In genomic region chr11:58939088-58939439, GRCm38 (mm10) we compare ENCODE assay signal across 8 mouse cellular contexts. TPM values are rescaled to one million over a fixed set of nuclear protein-coding genes. Genes with fewer than 3 reads are reported as not detected.
DNase-seq lines count a peak whose midpoint lies in the region; ATAC-seq and TF ChIP-seq lines count a peak whose summit lies in the region.

No protein-coding gene starts in this region.

- peaks cover 26% of the 10 kb centered on the region for H3K4me1 ChIP-seq in heart, embryonic 13.5 days
- peaks cover 30% of the 10 kb centered on the region for H3K4me1 ChIP-seq in G1E (ENCODE audit: insufficient read depth, low read depth, low read length)
- peaks cover 14% of the 10 kb centered on the region for H3K4me1 ChIP-seq in forebrain, postnatal 0 days (ENCODE audit: insufficient read depth)
- peaks cover 14% of the 10 kb centered on the region for H3K4me1 ChIP-seq in liver, postnatal 0 days (ENCODE audit: insufficient read depth)

- H3K36me3 ChIP-seq in heart, embryonic 13.5 days = peaks cover 27% of the 10 kb centered on the region
- H3K36me3 ChIP-seq in G1E (replicated peaks) = peaks cover 33% of the 10 kb centered on the region
- peaks cover 18% of the 10 kb centered on the region for H3K36me3 ChIP-seq in forebrain, postnatal 0 days (ENCODE audit: insufficient read depth)
- peaks cover 21% of the 10 kb centered on the region for H3K36me3 ChIP-seq in liver, postnatal 0 days (replicated peaks; ENCODE audit: insufficient read depth, low read length)

- H3K9me3 ChIP-seq in heart, embryonic 13.5 days = no peaks in the 10 kb centered on the region
- 0 out of 2 replicates have a peak, but pooled peaks cover 3% of the 10 kb centered on the region for H3K9me3 ChIP-seq in G1E (replicated peaks)
- no peaks in the 10 kb centered on the region for H3K9me3 ChIP-seq in forebrain, postnatal 0 days (ENCODE audit: low read length)
- H3K9me3 ChIP-seq in liver, postnatal 0 days (ENCODE audit: low read length) = no peaks in the 10 kb centered on the region

- H3K4me2 ChIP-seq in heart, embryonic 13.5 days = peak overlapping the region; percentile 93
- H3K4me2 ChIP-seq in forebrain, postnatal 0 days (ENCODE audit: low read depth) = peak overlapping the region; percentile 81
- peak overlapping the region; percentile 100 for H3K4me2 ChIP-seq in liver, postnatal 0 days (ENCODE audit: low read depth, low read length)

- no peak for DNase-seq in heart, adult 8-10 months (ENCODE audit: low spot score)
- DNase-seq in G1E (ENCODE audit: low spot score) = no peak
- DNase-seq in forebrain, postnatal 0 days = no peak
- DNase-seq in liver, postnatal 0 days = no peak
- no peak for DNase-seq in ovary, postnatal 10 days (ENCODE audit: low spot score)
- DNase-seq in layer of hippocampus, postnatal 14 days (ENCODE audit: low spot score in 2 of 2) = no peak

- H3K9ac ChIP-seq in heart, embryonic 13.5 days = peak overlapping the region; percentile 96
- peak overlapping the region; percentile 83 for H3K9ac ChIP-seq in forebrain, postnatal 0 days
- peak overlapping the region; percentile 94; the same call in 1 of the 2 replicates for H3K9ac ChIP-seq in liver, postnatal 0 days (replicated peaks)

- no peak for TF ChIP-seq CTCF in G1E (IDR thresholded peaks at IDR 0.05; ENCODE audit: low read depth, low read length)
- no peak for TF ChIP-seq CTCF in forebrain, postnatal 0 days (IDR thresholded peaks at IDR 0.05; ENCODE audit: low read depth)
- TF ChIP-seq CTCF in liver, postnatal 0 days (IDR thresholded peaks at IDR 0.05; ENCODE audit: low read depth) = no peak

- 22% methylated on average over 6 of the region's 6 CpGs for WGBS in heart, embryonic 13.5 days
- WGBS in forebrain, postnatal 0 days = 13% methylated on average over 6 of the region's 6 CpGs
- 22% methylated on average over 6 of the region's 6 CpGs for WGBS in liver, postnatal 0 days (ENCODE audit: insufficient replicate concordance)

- peak overlapping the region; percentile 88 for H3K27ac ChIP-seq in heart, embryonic 13.5 days (replicated peaks)
- peak overlapping the region; percentile 93 for H3K27ac ChIP-seq in forebrain, postnatal 0 days (ENCODE audit: low read depth, low read length)
- H3K27ac ChIP-seq in liver, postnatal 0 days (ENCODE audit: low read depth) = no peak overlapping the region

- peaks cover 14% of the 10 kb centered on the region for H3K27me3 ChIP-seq in heart, embryonic 13.5 days (replicated peaks)
- peaks cover 22% of the 10 kb centered on the region for H3K27me3 ChIP-seq in G1E (ENCODE audit: insufficient read depth, low read length)
- no peaks in the 10 kb centered on the region for H3K27me3 ChIP-seq in forebrain, postnatal 0 days (ENCODE audit: insufficient read depth, low read length)
- no peaks in the 10 kb centered on the region for H3K27me3 ChIP-seq in liver, postnatal 0 days (ENCODE audit: insufficient read depth, low read length)

- no peak for ATAC-seq in heart, embryonic 13.5 days (ENCODE audit: extremely low read depth, insufficient number of reproducible peaks, low FRiP score, low TSS enrichment)
- ATAC-seq in G1E (ENCODE audit: extremely low read depth, insufficient number of reproducible peaks, low FRiP score, poor library complexity, severe bottlenecking) = no peak
- peak; percentile 16; the same call in 1 of the 2 replicates for ATAC-seq in forebrain, postnatal 0 days
- ATAC-seq in liver, postnatal 0 days = no peak
- no peak for ATAC-seq in inflammation-experienced regulatory T-cells, adult 6 months

- TF ChIP-seq EP300 in liver, postnatal 0 days (IDR thresholded peaks at IDR 0.05; ENCODE audit: low read depth) = peak; percentile 10

- peak overlapping the region; percentile 88 for H3K4me3 ChIP-seq in heart, embryonic 13.5 days
- peak overlapping the region; percentile 99 for H3K4me3 ChIP-seq in G1E (ENCODE audit: low read depth, low read length)
- peak overlapping the region; percentile 80 for H3K4me3 ChIP-seq in forebrain, postnatal 0 days (ENCODE audit: low read depth, low read length)
- peak overlapping the region; percentile 91 for H3K4me3 ChIP-seq in liver, postnatal 0 days (ENCODE audit: low read depth, low read length)

RNA-seq across cellular contexts. Expression of gene Rnf187, which starts 0.3 kb away (rescaled TPM):
- polyA plus RNA-seq in heart, embryonic 13.5 days (2015; fragmentation: Nextera tagmentation; extraction: Ambion mirVana) = 151 and 166 TPM in 2 replicates
- total RNA-seq in heart, adult 8-10 months (2022) = 100 to 1,000 TPM; 165 to 184 (median 175) TPM
- total RNA-seq in G1E (2014; fragmentation: Nextera tagmentation) (55.7 and 55.8 TPM in 2 replicates), G1E (2017) (72.8 and 106 TPM in 2 replicates)
- 225 and 312 TPM in 2 replicates for polyA plus RNA-seq in G1E (2012)
- total RNA-seq in forebrain, postnatal 0 days (2014; rRNA removed) = 668 and 716 TPM in 2 replicates
- polyA plus RNA-seq in forebrain, postnatal 0 days (2015; fragmentation: Nextera tagmentation; extraction: Ambion mirVana) = 583 and 608 TPM in 2 replicates
- 85.3 and 96.0 TPM in 2 replicates for polyA plus RNA-seq in liver, postnatal 0 days (2015; fragmentation: Nextera tagmentation; extraction: Ambion mirVana)
- polyA plus RNA-seq in inflammation-experienced regulatory T-cells, adult 6 months (2017; shearing (Covaris generic)) = 10 to 100 TPM; 12.8 to 24.5 (median 15.7) TPM
- total RNA-seq in layer of hippocampus, postnatal 14 days (2021) = 100 to 1,000 TPM; 501 to 506 TPM

RNA-seq across cellular contexts. Expression of gene Hist3h2ba, which starts 9.7 kb away (rescaled TPM):
- 14.4 and 14.9 TPM in 2 replicates for polyA plus RNA-seq in heart, embryonic 13.5 days (2015; fragmentation: Nextera tagmentation; extraction: Ambion mirVana)
- total RNA-seq in heart, adult 8-10 months (2022) = 1 to 10 TPM in 3 of 4 experiments, not detected in 1; 1.3 to 1.4 (median 1.3) TPM
- total RNA-seq in G1E (2014; fragmentation: Nextera tagmentation) (2.7 and 23.2 TPM in 2 replicates), G1E (2017) (6.0 and 7.1 TPM in 2 replicates)
- polyA plus RNA-seq in G1E (2012) = 0.20 TPM in 1 of 2 replicates, not detected in the other
- 446 and 960 TPM in 2 replicates for total RNA-seq in forebrain, postnatal 0 days (2014; rRNA removed)
- polyA plus RNA-seq in forebrain, postnatal 0 days (2015; fragmentation: Nextera tagmentation; extraction: Ambion mirVana) = 111 and 146 TPM in 2 replicates
- polyA plus RNA-seq in liver, postnatal 0 days (2015; fragmentation: Nextera tagmentation; extraction: Ambion mirVana) = 4.9 and 10.0 TPM in 2 replicates
- polyA plus RNA-seq in inflammation-experienced regulatory T-cells, adult 6 months (2017; shearing (Covaris generic)) = 1 to 10 TPM; 2.9 to 5.2 (median 4.3) TPM
- total RNA-seq in layer of hippocampus, postnatal 14 days (2021) = 100 to 1,000 TPM; 117 to 123 TPM

RNA-seq across cellular contexts. Expression of gene Hist3h2a, which starts 15.4 kb away (rescaled TPM):
- 26.4 and 28.5 TPM in 2 replicates for polyA plus RNA-seq in heart, embryonic 13.5 days (2015; fragmentation: Nextera tagmentation; extraction: Ambion mirVana)
- total RNA-seq in heart, adult 8-10 months (2022) = 10 to 100 TPM; 10.5 to 17.8 (median 16.0) TPM
- total RNA-seq in G1E (2014; fragmentation: Nextera tagmentation) (93.3 and 107 TPM in 2 replicates), G1E (2017) (108 and 128 TPM in 2 replicates)
- 6.2 and 13.5 TPM in 2 replicates for polyA plus RNA-seq in G1E (2012)
- total RNA-seq in forebrain, postnatal 0 days (2014; rRNA removed) = 181 and 199 TPM in 2 replicates
- 58.0 and 58.7 TPM in 2 replicates for polyA plus RNA-seq in forebrain, postnatal 0 days (2015; fragmentation: Nextera tagmentation; extraction: Ambion mirVana)
- polyA plus RNA-seq in liver, postnatal 0 days (2015; fragmentation: Nextera tagmentation; extraction: Ambion mirVana) = 14.3 and 14.8 TPM in 2 replicates
- 1 to 10 TPM; 3.1 to 5.0 (median 4.2) TPM for polyA plus RNA-seq in inflammation-experienced regulatory T-cells, adult 6 months (2017; shearing (Covaris generic))
- total RNA-seq in layer of hippocampus, postnatal 14 days (2021) = 10 to 100 TPM; 59.7 to 62.5 TPM

RNA-seq across cellular contexts. Expression of gene Trim17, which starts 15.4 kb away (rescaled TPM):
- 0.43 and 0.76 TPM in 2 replicates for polyA plus RNA-seq in heart, embryonic 13.5 days (2015; fragmentation: Nextera tagmentation; extraction: Ambion mirVana)
- total RNA-seq in heart, adult 8-10 months (2022) = under 1 TPM in 3 of 4 experiments, not detected in 1; 0.06 to 0.20 (median 0.08) TPM
- total RNA-seq in G1E (2014; fragmentation: Nextera tagmentation) (not detected in 2 replicates), G1E (2017) (0.11 and 0.12 TPM in 2 replicates)
- polyA plus RNA-seq in G1E (2012) = 0.12 and 7.5 TPM in 2 replicates
- total RNA-seq in forebrain, postnatal 0 days (2014; rRNA removed) = 3.4 and 4.0 TPM in 2 replicates
- polyA plus RNA-seq in forebrain, postnatal 0 days (2015; fragmentation: Nextera tagmentation; extraction: Ambion mirVana) = 0.65 TPM in 2 replicates
- polyA plus RNA-seq in liver, postnatal 0 days (2015; fragmentation: Nextera tagmentation; extraction: Ambion mirVana) = 0.11 and 0.15 TPM in 2 replicates
- under 1 TPM in 2 of 3 experiments, not detected in 1; 0.14 to 0.40 TPM for polyA plus RNA-seq in inflammation-experienced regulatory T-cells, adult 6 months (2017; shearing (Covaris generic))
- 1 to 10 TPM; 3.8 to 4.0 TPM for total RNA-seq in layer of hippocampus, postnatal 14 days (2021)

RNA-seq across cellular contexts. Expression of gene Btnl10, which starts 21.4 kb away (rescaled TPM):
- polyA plus RNA-seq in heart, embryonic 13.5 days (2015; fragmentation: Nextera tagmentation; extraction: Ambion mirVana) = 0.16 and 0.41 TPM in 2 replicates
- total RNA-seq in heart, adult 8-10 months (2022) = under 1 TPM in 1 of 4 experiments, not detected in 3; 0.09 TPM
- total RNA-seq in G1E (2014; fragmentation: Nextera tagmentation) (17.5 TPM in 1 of 2 replicates, not detected in the other), G1E (2017) (under 0.01 TPM in 1 of 2 replicates, not detected in the other)
- polyA plus RNA-seq in G1E (2012) = not detected in 2 replicates
- 0.10 TPM in 1 of 2 replicates, not detected in the other for total RNA-seq in forebrain, postnatal 0 days (2014; rRNA removed)
- polyA plus RNA-seq in forebrain, postnatal 0 days (2015; fragmentation: Nextera tagmentation; extraction: Ambion mirVana) = not detected in 2 replicates
- 7.9 and 9.9 TPM in 2 replicates for polyA plus RNA-seq in liver, postnatal 0 days (2015; fragmentation: Nextera tagmentation; extraction: Ambion mirVana)
- polyA plus RNA-seq in inflammation-experienced regulatory T-cells, adult 6 months (2017; shearing (Covaris generic)) = not detected
- total RNA-seq in layer of hippocampus, postnatal 14 days (2021) = under 1 TPM; 0.12 to 0.29 TPM
